Mouse (Mus musculus) kidney, adult 2 months (tissue): ENCODE data around the gene Gsn. TPM values are rescaled to one million over a fixed set of nuclear protein-coding genes. Genes with fewer than 3 reads are reported as not detected.

Source experiments
- DNase-seq: peaks from one replicate; pipeline ENCODE4 v3.0.0; 2021
- H3K27ac ChIP-seq: fragments of 200-500 bp; 2 replicates; pipeline ENCODE4 v1.5.1; 2012; ENCODE audit warnings: low read depth, low read length, control low read depth, inconsistent platforms; ENCODE audit not compliant: insufficient read depth
- H3K27me3 ChIP-seq: fragments of 200-500 bp; replicated peaks from 2 replicates; pipeline ENCODE4 v1.6.1; 2012; ENCODE audit warnings: mild to moderate bottlenecking, moderate library complexity, low read length, inconsistent platforms; ENCODE audit not compliant: control insufficient read depth, insufficient read depth
- H3K36me3 ChIP-seq: fragments of 200-500 bp; 2 replicates; pipeline ENCODE4 v1.6.1; 2012; ENCODE audit warnings: mild to moderate bottlenecking, moderate library complexity, low read length, inconsistent platforms; ENCODE audit not compliant: control insufficient read depth, insufficient read depth
- H3K4me1 ChIP-seq: fragments of 200-500 bp; 2 replicates; pipeline ENCODE4 v1.6.1; 2011; ENCODE audit warnings: low read length; ENCODE audit not compliant: control insufficient read depth, insufficient read depth
- H3K4me3 ChIP-seq: fragments of 200-500 bp; 2 replicates; pipeline ENCODE4 v1.5.1; 2011; ENCODE audit warnings: mild to moderate bottlenecking, low read depth, low read length, control low read depth; ENCODE audit not compliant: insufficient read depth
- CTCF ChIP-seq: fragments of 200-500 bp; conservative IDR thresholded peaks from 2 replicates; pipeline ENCODE4 v1.5.1; 2011; ENCODE audit warnings: low read depth, mild to moderate bottlenecking, control low read depth, low read length, moderate library complexity, mixed read lengths; ENCODE audit not compliant: insufficient read depth, insufficient read length
- POLR2A ChIP-seq: fragments of 200-500 bp; IDR thresholded peaks from one replicate; pipeline ENCODE4 v1.6.1; 2011; ENCODE audit warnings: low read depth, low read length, control low read depth
- WGBS: fragments of 180-500 bp; shearing (Covaris S2); methylation state at CpG from one replicate; pipeline ENCODE4 v1.1.7; 2018; 5-methylcytosine and 5-hydroxymethylcytosine counted together
- polyA plus RNA-seq: library from polyadenylated mRNA; depleted of rRNA; stranded (reverse); fragments of >200 nt; gene quantifications from 2 replicates; pipeline ENCODE4 v1.2.3, GENCODE M21; 2012

Gene Gsn
- polyA plus RNA-seq, 1 experiment, result 269 TPM

- peaks cover 4% of the 10 kb centered on the region; the same call in 1 of the 2 replicates for H3K4me1 ChIP-seq
- WGBS, result 10% methylated on average over 12 of the region's 12 CpGs
- H3K4me3 ChIP-seq, result peak overlapping the region; percentile 39
- peak; percentile 92 for DNase-seq
- peak; percentile 95 for TF ChIP-seq CTCF
- TF ChIP-seq POLR2A, result no peak
- H3K27me3 ChIP-seq, result no peaks in the 10 kb centered on the region
- peak overlapping the region; percentile 71; the same call in 1 of the 2 replicates for H3K27ac ChIP-seq
- no peaks in the 10 kb centered on the region for H3K36me3 ChIP-seq
Observed at GRCm38 (mm10) chr2:35214881-35215358, 41.3 kb upstream of the Gsn start.

- no peak for DNase-seq
- 43% methylated on average over 14 of the region's 14 CpGs for WGBS
- Histone ChIP-seq H3K27me3 (no peaks in the 10 kb centered on the region), H3K4me3 (no peak overlapping the region), H3K36me3 (no peaks in the 10 kb centered on the region), H3K27ac (peak overlapping the region; percentile 57), H3K4me1 (peaks cover 4% of the 10 kb centered on the region; the same call in 1 of the 2 replicates)
- TF ChIP-seq POLR2A, result no peak
- no peak for TF ChIP-seq CTCF
Observed at GRCm38 (mm10) chr2:35215363-35215762, 40.8 kb upstream of the Gsn start.

GRCm38 (mm10) chr2:35216701-35217100 lies 39.5 kb upstream of the Gsn start:
- DNase-seq, result no peak

GRCm38 (mm10) chr2:35218736-35219135 lies 37.4 kb upstream of the Gsn start:
- Histone ChIP-seq H3K4me3 (no peak overlapping the region), H3K36me3 (no peaks in the 10 kb centered on the region), H3K4me1 (peaks cover 4% of the 10 kb centered on the region; the same call in 1 of the 2 replicates), H3K27ac (no peak overlapping the region), H3K27me3 (no peaks in the 10 kb centered on the region)
- no peak for DNase-seq
- TF ChIP-seq POLR2A (no peak), CTCF (no peak)
- 97% methylated on average over 3 of the region's 3 CpGs for WGBS

More at GRCm38 (mm10) chr2:35216701-35217100, 39.5 kb upstream of the Gsn start:
- WGBS, result 52% methylated on average over 2 of the region's 2 CpGs
- TF ChIP-seq POLR2A (no peak), CTCF (no peak)
- H3K4me1 ChIP-seq, result peaks cover 4% of the 10 kb centered on the region; the same call in 1 of the 2 replicates
- H3K27me3 ChIP-seq, result no peaks in the 10 kb centered on the region
- no peak overlapping the region for H3K27ac ChIP-seq
- H3K36me3 ChIP-seq, result no peaks in the 10 kb centered on the region
- H3K4me3 ChIP-seq, result no peak overlapping the region

GRCm38 (mm10) chr2:35222822-35223391 lies 33.3 kb upstream of the Gsn start:
- Histone ChIP-seq H3K4me3 (no peak overlapping the region), H3K4me1 (no peaks in the 10 kb centered on the region), H3K27ac (no peak overlapping the region), H3K36me3 (no peaks in the 10 kb centered on the region), H3K27me3 (no peaks in the 10 kb centered on the region)
- TF ChIP-seq CTCF (no peak), POLR2A (no peak)
- 54% methylated on average over 6 of the region's 6 CpGs for WGBS
- no peak for DNase-seq

- no peaks in the 10 kb centered on the region for H3K27me3 ChIP-seq
- 91% methylated on average over 15 of the region's 15 CpGs for WGBS
- no peak for DNase-seq
- H3K4me3 ChIP-seq, result no peak overlapping the region
- H3K27ac ChIP-seq, result no peak overlapping the region
- no peaks in the 10 kb centered on the region for H3K36me3 ChIP-seq
- TF ChIP-seq POLR2A (no peak), CTCF (no peak)
- H3K4me1 ChIP-seq, result no peaks in the 10 kb centered on the region
Observed at GRCm38 (mm10) chr2:35224285-35224684, 31.9 kb upstream of the Gsn start.

GRCm38 (mm10) chr2:35228145-35228544 lies 28.0 kb upstream of the Gsn start:
- WGBS, result 87% methylated on average over 4 of the region's 4 CpGs
- H3K27me3 ChIP-seq, result no peaks in the 10 kb centered on the region
- no peaks in the 10 kb centered on the region for H3K4me1 ChIP-seq
- no peak overlapping the region for H3K27ac ChIP-seq
- H3K36me3 ChIP-seq, result no peaks in the 10 kb centered on the region
- TF ChIP-seq CTCF (no peak), POLR2A (no peak)
- H3K4me3 ChIP-seq, result no peak overlapping the region
- DNase-seq, result no peak
